Mouse (Mus musculus) hindbrain, embryonic 13.5 days (tissue): ENCODE measurements around the gene Lars2. TPM values are rescaled to one million over a fixed set of nuclear protein-coding genes. Genes with fewer than 3 reads are reported as not detected.
"Not testable (repeated sequence)": the region's sequence is repeated elsewhere in the genome, so short reads cannot be mapped to it uniquely, and the experiment has no call there.

Experiments used
- ATAC-seq: fragments of 200-750 bp; cut with Nextera tagmentation; 2 replicates; pipeline ENCODE4 v1.8.0; 2017; ENCODE audit warnings: moderate TSS enrichment; ENCODE audit not compliant: low FRiP score
- H3K27ac ChIP-seq: fragments of 300-500 bp; sonication (generic); 2 replicates; pipeline ENCODE4 v1.5.1; 2015; ENCODE audit warnings: inconsistent platforms, mild to moderate bottlenecking, moderate library complexity
- H3K27me3 ChIP-seq: fragments of 300-500 bp; sonication (generic); 2 replicates; pipeline ENCODE4 v1.6.1; 2015; ENCODE audit warnings: mild to moderate bottlenecking, inconsistent platforms
- H3K36me3 ChIP-seq: fragments of 300-500 bp; sonication (generic); 2 replicates; pipeline ENCODE4 v1.6.1; 2015; ENCODE audit warnings: mild to moderate bottlenecking, inconsistent platforms
- H3K4me1 ChIP-seq: fragments of 300-500 bp; sonication (generic); replicated peaks from 2 replicates; pipeline ENCODE4 v1.6.1; 2015; ENCODE audit warnings: inconsistent platforms
- H3K4me2 ChIP-seq: fragments of 300-500 bp; sonication (generic); 2 replicates; pipeline ENCODE4 v1.6.1; 2015; ENCODE audit warnings: inconsistent platforms, mild to moderate bottlenecking, moderate library complexity
- H3K4me3 ChIP-seq: fragments of 300-500 bp; sonication (generic); 2 replicates; pipeline ENCODE4 v1.5.1; 2015; ENCODE audit warnings: mild to moderate bottlenecking, inconsistent platforms
- H3K9ac ChIP-seq: fragments of 300-500 bp; sonication (generic); 2 replicates; pipeline ENCODE4 v1.6.1; 2015; ENCODE audit warnings: mild to moderate bottlenecking, inconsistent platforms
- H3K9me3 ChIP-seq: fragments of 300-500 bp; sonication (generic); 2 replicates; pipeline ENCODE4 v1.6.1; 2016; ENCODE audit warnings: inconsistent platforms
- WGBS: fragments of 180-500 bp; shearing (Covaris S2); methylation state at CpG from one replicate; pipeline ENCODE4 v1.1.7; 2015; 5-methylcytosine and 5-hydroxymethylcytosine counted together
- polyA plus RNA-seq: library from polyadenylated mRNA; unstranded; fragments of >200 nt; fragmentation: Nextera tagmentation; extraction: Ambion mirVana; gene quantifications from 2 replicates; pipeline ENCODE4 v1.2.1, GENCODE M21; 2015

Gene Lars2
- polyA plus RNA-seq: 924 and 941 TPM in 2 replicates

- Histone ChIP-seq H3K36me3 (peaks cover 2% of the 10 kb centered on the region), H3K9ac (peak within 1 kb of the TSS; percentile 80), H3K4me3 (peak within 1 kb of the TSS; percentile 68), H3K27me3 (no peaks in the 10 kb centered on the region), H3K4me2 (peak within 1 kb of the TSS; percentile 67), H3K4me1 (peaks cover 18% of the 10 kb centered on the region), H3K27ac (peak within 1 kb of the TSS; percentile 93), H3K9me3 (no peaks in the 10 kb centered on the region)
- WGBS: under 1% methylated on average over 35 of the region's 35 CpGs
- ATAC-seq: peak; percentile 99
Measured at GRCm38 (mm10) chr9:123366708-123367385, at the start of gene Lars2. Gene Lars2 (plus strand): TSS chr9:123366927.

GRCm38 (mm10) chr9:123326106-123326505 is 40.6 kb upstream of the Lars2 start:
- Histone ChIP-seq H3K9me3 (no peaks in the 10 kb centered on the region), H3K27ac (no peak overlapping the region), H3K27me3 (no peaks in the 10 kb centered on the region), H3K4me2 (no peak overlapping the region), H3K4me3 (no peak overlapping the region), H3K36me3 (no peaks in the 10 kb centered on the region), H3K9ac (no peak overlapping the region), H3K4me1 (no peaks in the 10 kb centered on the region)
- ATAC-seq: no peak

- H3K4me2 ChIP-seq: no peak overlapping the region
- no peaks in the 10 kb centered on the region for H3K9me3 ChIP-seq
- no peaks in the 10 kb centered on the region for H3K36me3 ChIP-seq
- WGBS: 93% methylated on average over 3 of the region's 3 CpGs
- no peaks in the 10 kb centered on the region for H3K27me3 ChIP-seq
- H3K4me3 ChIP-seq: no peak overlapping the region
- no peaks in the 10 kb centered on the region for H3K4me1 ChIP-seq
- ATAC-seq: no peak
- H3K27ac ChIP-seq: no peak overlapping the region
- H3K9ac ChIP-seq: no peak overlapping the region
Measured at GRCm38 (mm10) chr9:123328336-123328735, 38.4 kb upstream of the Lars2 start.

GRCm38 (mm10) chr9:123329831-123330230 is 36.9 kb upstream of the Lars2 start:
- Histone ChIP-seq H3K4me3 (no peak overlapping the region), H3K4me2 (no peak overlapping the region), H3K9me3 (no peaks in the 10 kb centered on the region), H3K27ac (no peak overlapping the region), H3K36me3 (no peaks in the 10 kb centered on the region), H3K27me3 (no peaks in the 10 kb centered on the region), H3K4me1 (0 out of 2 replicates have a peak, but pooled peaks cover under 1% of the 10 kb centered on the region), H3K9ac (no peak overlapping the region)
- ATAC-seq: no peak
- WGBS: 93% methylated on average over 7 of the region's 7 CpGs

- not testable (repeated sequence) for H3K36me3 ChIP-seq, H3K4me2 ChIP-seq, H3K9ac ChIP-seq, H3K9me3 ChIP-seq, H3K4me1 ChIP-seq, H3K27ac ChIP-seq, ATAC-seq, H3K4me3 ChIP-seq, H3K27me3 ChIP-seq
- 76% methylated on average over 1 of the region's 1 CpGs for WGBS
Measured at GRCm38 (mm10) chr9:123330271-123330670, 36.5 kb upstream of the Lars2 start.

- Histone ChIP-seq H3K4me2 (no peak overlapping the region), H3K27me3 (no peaks in the 10 kb centered on the region), H3K9ac (no peak overlapping the region), H3K27ac (no peak overlapping the region), H3K4me3 (no peak overlapping the region), H3K36me3 (no peaks in the 10 kb centered on the region), H3K9me3 (no peaks in the 10 kb centered on the region), H3K4me1 (peaks cover 14% of the 10 kb centered on the region; the same call in 1 of the 2 replicates)
- no peak for ATAC-seq
- WGBS: 90% methylated on average over 2 of the region's 2 CpGs
Measured at GRCm38 (mm10) chr9:123333479-123333878, 33.2 kb upstream of the Lars2 start.

- 51% methylated on average over 5 of the region's 5 CpGs for WGBS
- Histone ChIP-seq H3K27ac (no peak overlapping the region), H3K4me2 (no peak overlapping the region), H3K36me3 (no peaks in the 10 kb centered on the region), H3K27me3 (no peaks in the 10 kb centered on the region), H3K4me3 (no peak overlapping the region), H3K4me1 (peaks cover 15% of the 10 kb centered on the region; the same call in 1 of the 2 replicates), H3K9ac (no peak overlapping the region), H3K9me3 (no peaks in the 10 kb centered on the region)
- ATAC-seq: no peak
Measured at GRCm38 (mm10) chr9:123335044-123335670, 31.6 kb upstream of the Lars2 start.

GRCm38 (mm10) chr9:123339651-123340144 is 27.0 kb upstream of the Lars2 start:
- ATAC-seq: no peak

GRCm38 (mm10) chr9:123341256-123341655 is 25.5 kb upstream of the Lars2 start:
- H3K4me2 ChIP-seq: no peak overlapping the region
- H3K27me3 ChIP-seq: no peaks in the 10 kb centered on the region
- no peak overlapping the region for H3K27ac ChIP-seq
- no peak overlapping the region for H3K9ac ChIP-seq
- no peaks in the 10 kb centered on the region for H3K9me3 ChIP-seq
- H3K4me3 ChIP-seq: no peak overlapping the region
- peaks cover 8% of the 10 kb centered on the region; the same call in 1 of the 2 replicates for H3K4me1 ChIP-seq
- WGBS: 89% methylated on average over 6 of the region's 6 CpGs
- no peak for ATAC-seq
- no peaks in the 10 kb centered on the region for H3K36me3 ChIP-seq

More at GRCm38 (mm10) chr9:123339651-123340144, 27.0 kb upstream of the Lars2 start:
- Histone ChIP-seq H3K36me3 (no peaks in the 10 kb centered on the region), H3K4me3 (no peak overlapping the region), H3K27me3 (no peaks in the 10 kb centered on the region), H3K4me2 (no peak overlapping the region), H3K27ac (no peak overlapping the region), H3K9ac (no peak overlapping the region), H3K9me3 (no peaks in the 10 kb centered on the region), H3K4me1 (peaks cover 15% of the 10 kb centered on the region; the same call in 1 of the 2 replicates)
- 76% methylated on average over 3 of the region's 3 CpGs for WGBS

- Histone ChIP-seq H3K4me2 (no peak overlapping the region), H3K9me3 (no peaks in the 10 kb centered on the region), H3K4me3 (no peak overlapping the region), H3K27ac (no peak overlapping the region), H3K27me3 (no peaks in the 10 kb centered on the region), H3K36me3 (no peaks in the 10 kb centered on the region), H3K4me1 (0 out of 2 replicates have a peak, but pooled peaks cover 5% of the 10 kb centered on the region), H3K9ac (no peak overlapping the region)
- WGBS: 72% methylated on average over 3 of the region's 3 CpGs
- ATAC-seq: no peak
Measured at GRCm38 (mm10) chr9:123343069-123343468, 23.7 kb upstream of the Lars2 start.

GRCm38 (mm10) chr9:123349286-123349685 is 17.4 kb upstream of the Lars2 start:
- ATAC-seq, H3K4me1 ChIP-seq, H3K4me3 ChIP-seq, H3K27ac ChIP-seq, H3K9ac ChIP-seq, H3K4me2 ChIP-seq, H3K36me3 ChIP-seq, H3K27me3 ChIP-seq: not testable (repeated sequence)
- peaks cover 21% of the 10 kb centered on the region for H3K9me3 ChIP-seq
- 83% methylated on average over 1 of the region's 1 CpGs for WGBS

- no peak overlapping the region for H3K4me3 ChIP-seq
- no peak overlapping the region for H3K9ac ChIP-seq
- H3K4me1 ChIP-seq: no peaks in the 10 kb centered on the region
- no peaks in the 10 kb centered on the region for H3K9me3 ChIP-seq
- no peak overlapping the region for H3K4me2 ChIP-seq
- H3K36me3 ChIP-seq: no peaks in the 10 kb centered on the region
- H3K27ac ChIP-seq: no peak overlapping the region
- H3K27me3 ChIP-seq: no peaks in the 10 kb centered on the region
- 63% methylated on average over 3 of the region's 3 CpGs for WGBS
- ATAC-seq: no peak
Measured at GRCm38 (mm10) chr9:123359981-123360380, 6.7 kb upstream of the Lars2 start.
